Mouse (Mus musculus): ENCODE measurements around the gene Rnd2. TPM values are rescaled to one million over a fixed set of nuclear protein-coding genes. Genes with fewer than 3 reads are reported as not detected.

Gene Rnd2
- polyA plus RNA-seq, 1 experiment from 2014 or later = 51.0 TPM

Small RNA genes lying within 50 kb of the gene (microRNA-seq; reads per million reads assigned to microRNA genes)
- not detected for gene Mir6929

Other genes with a start within 250 kb of the Rnd2 start
- gene Ezh1, start 238.5 kb upstream of the Rnd2 start, polyA plus RNA-seq (2014; fragmentation: Nextera tagmentation; extraction: Ambion mirVana) = 26.9 and 37.2 TPM in 2 replicates
- 102 and 117 TPM in 2 replicates for gene Ramp2, start 219.0 kb upstream of the Rnd2 start, polyA plus RNA-seq (2014; fragmentation: Nextera tagmentation; extraction: Ambion mirVana)
- gene Vps25, start 211.3 kb upstream of the Rnd2 start, polyA plus RNA-seq (2014; fragmentation: Nextera tagmentation; extraction: Ambion mirVana) = 122 and 133 TPM in 2 replicates
- gene Wnk4, start 204.4 kb upstream of the Rnd2 start, polyA plus RNA-seq (2014; fragmentation: Nextera tagmentation; extraction: Ambion mirVana) = 5.3 and 6.0 TPM in 2 replicates
- gene Cntd1, start 186.0 kb upstream of the Rnd2 start, polyA plus RNA-seq (2014; fragmentation: Nextera tagmentation; extraction: Ambion mirVana) = 0.42 and 0.91 TPM in 2 replicates
- 242 and 256 TPM in 2 replicates for gene Coa3, start 185.9 kb upstream of the Rnd2 start, polyA plus RNA-seq (2014; fragmentation: Nextera tagmentation; extraction: Ambion mirVana)
- gene Becn1, start 162.7 kb upstream of the Rnd2 start, polyA plus RNA-seq (2014; fragmentation: Nextera tagmentation; extraction: Ambion mirVana) = 172 and 176 TPM in 2 replicates
- 89.7 and 97.3 TPM in 2 replicates for gene Psme3, start 148.8 kb upstream of the Rnd2 start, polyA plus RNA-seq (2014; fragmentation: Nextera tagmentation; extraction: Ambion mirVana)
- 1.3 and 1.6 TPM in 2 replicates for gene Aoc2, start 139.9 kb upstream of the Rnd2 start, polyA plus RNA-seq (2014; fragmentation: Nextera tagmentation; extraction: Ambion mirVana)
- 0.21 and 0.28 TPM in 2 replicates for gene Aoc3, start 134.4 kb upstream of the Rnd2 start, polyA plus RNA-seq (2014; fragmentation: Nextera tagmentation; extraction: Ambion mirVana)
- not detected in 2 replicates for gene G6pc, start 97.4 kb upstream of the Rnd2 start, polyA plus RNA-seq (2014; fragmentation: Nextera tagmentation; extraction: Ambion mirVana)
- 82.4 and 85.3 TPM in 2 replicates for gene Aarsd1, start 47.4 kb upstream of the Rnd2 start, polyA plus RNA-seq (2014; fragmentation: Nextera tagmentation; extraction: Ambion mirVana)
- gene Gm27029, start 40.2 kb upstream of the Rnd2 start, polyA plus RNA-seq (2014; fragmentation: Nextera tagmentation; extraction: Ambion mirVana) = 7.3 and 8.8 TPM in 2 replicates
- gene Rundc1, start 39.9 kb upstream of the Rnd2 start, polyA plus RNA-seq (2014; fragmentation: Nextera tagmentation; extraction: Ambion mirVana) = 23.1 and 24.1 TPM in 2 replicates
- 1.9 and 2.2 TPM in 2 replicates for gene Ptges3l, start 39.7 kb upstream of the Rnd2 start, polyA plus RNA-seq (2014; fragmentation: Nextera tagmentation; extraction: Ambion mirVana)
- 248 and 297 TPM in 2 replicates for gene Rpl27, start 22.7 kb upstream of the Rnd2 start, polyA plus RNA-seq (2014; fragmentation: Nextera tagmentation; extraction: Ambion mirVana)
- 2.6 and 5.4 TPM in 2 replicates for gene Ifi35, start 16.6 kb upstream of the Rnd2 start, polyA plus RNA-seq (2014; fragmentation: Nextera tagmentation; extraction: Ambion mirVana)
- gene Vat1, start 1.2 kb downstream of the Rnd2 start, polyA plus RNA-seq (2014; fragmentation: Nextera tagmentation; extraction: Ambion mirVana) = 99.9 and 117 TPM in 2 replicates
- gene Brca1, start 87.0 kb downstream of the Rnd2 start, polyA plus RNA-seq (2014; fragmentation: Nextera tagmentation; extraction: Ambion mirVana) = 3.2 TPM in 2 replicates
- 90.1 and 93.0 TPM in 2 replicates for gene Nbr1, start 87.2 kb downstream of the Rnd2 start, polyA plus RNA-seq (2014; fragmentation: Nextera tagmentation; extraction: Ambion mirVana)
- 4.7 and 4.8 TPM in 2 replicates for gene Tmem106a, start 117.2 kb downstream of the Rnd2 start, polyA plus RNA-seq (2014; fragmentation: Nextera tagmentation; extraction: Ambion mirVana)
- not detected in 2 replicates for gene Gm11634, start 134.3 kb downstream of the Rnd2 start, polyA plus RNA-seq (2014; fragmentation: Nextera tagmentation; extraction: Ambion mirVana)
- 13.7 and 16.6 TPM in 2 replicates for gene Rdm1, start 162.2 kb downstream of the Rnd2 start, polyA plus RNA-seq (2014; fragmentation: Nextera tagmentation; extraction: Ambion mirVana)
- 5.6 and 5.9 TPM in 2 replicates for gene Arl4d, start 200.5 kb downstream of the Rnd2 start, polyA plus RNA-seq (2014; fragmentation: Nextera tagmentation; extraction: Ambion mirVana)

Measured in hindbrain, embryonic 14.5 days (tissue).